Mouse (Mus musculus): ENCODE results near the gene Sipa1l1. TPM values are rescaled to one million over a fixed set of nuclear protein-coding genes. Genes with fewer than 3 reads are reported as not detected.
"Not testable (repeated sequence)": the region's sequence is repeated elsewhere in the genome, so short reads cannot be mapped to it uniquely, and the experiment has no call there.

Gene Sipa1l1
- total RNA-seq, 2 experiments from 2014 or later: 35.2 to 44.3 TPM

DNA sequence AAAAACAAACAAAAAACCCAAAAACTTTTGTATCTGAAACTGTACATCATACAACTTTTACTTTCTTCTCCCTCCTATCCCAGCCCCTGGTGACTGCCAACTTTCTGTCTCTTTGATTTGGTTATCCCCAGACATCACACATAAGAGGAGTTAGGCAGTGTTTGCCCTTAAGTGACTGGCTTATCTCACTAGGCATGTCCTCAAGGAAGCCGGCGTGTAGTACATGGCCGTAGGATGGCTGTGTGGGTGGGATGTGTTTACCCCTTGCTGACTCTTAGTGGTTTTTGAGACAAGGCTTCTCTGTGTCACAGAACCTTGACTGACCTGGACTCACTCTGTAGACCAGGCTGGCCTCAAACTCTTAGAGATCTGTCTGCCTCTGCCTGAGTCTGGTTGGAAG lies 6.6 kb downstream of the Sipa1l1 start:
- DNase-seq: no peak

DNA sequence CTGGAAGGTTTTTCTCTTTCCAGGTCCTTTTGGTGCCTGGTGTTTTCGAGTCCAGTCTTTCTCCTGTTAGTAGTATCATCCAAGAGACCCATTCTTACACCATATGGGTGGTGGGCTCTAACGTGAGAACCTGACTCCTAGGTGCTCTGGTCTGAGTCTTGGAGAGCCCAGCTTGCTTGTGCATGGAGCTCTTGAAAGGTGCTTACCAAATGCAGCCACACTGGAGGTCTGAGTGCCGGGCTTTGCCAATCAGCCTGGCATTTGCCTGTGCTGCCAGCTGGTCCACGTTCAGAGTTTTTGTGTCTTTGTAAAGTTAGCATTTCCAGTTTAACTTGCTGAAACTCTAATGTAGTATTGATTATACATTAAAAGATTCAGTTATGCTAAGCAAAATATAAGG lies 9.5 kb downstream of the Sipa1l1 start:
- no peak for DNase-seq

DNA sequence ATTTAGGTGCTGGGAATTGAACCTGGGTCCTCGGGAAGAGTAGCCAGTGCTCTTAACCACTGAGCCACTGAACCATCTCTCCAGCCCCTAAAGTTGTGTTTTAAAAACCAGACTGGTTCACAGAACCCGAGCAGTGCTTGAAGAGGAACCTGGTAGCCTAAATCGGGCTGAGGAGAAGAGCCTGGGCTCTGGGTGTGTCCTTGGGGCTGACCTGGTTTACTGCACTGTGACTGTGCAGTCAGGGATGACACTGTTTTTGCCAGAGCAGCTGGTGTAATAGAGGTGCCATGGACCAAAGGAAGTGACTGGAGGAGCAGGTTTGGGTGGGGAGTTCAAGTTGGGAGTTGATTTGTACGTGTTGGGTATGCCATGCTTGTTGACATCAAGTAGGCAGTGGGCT lies 10.5 kb downstream of the Sipa1l1 start:
- no peak for DNase-seq

DNA sequence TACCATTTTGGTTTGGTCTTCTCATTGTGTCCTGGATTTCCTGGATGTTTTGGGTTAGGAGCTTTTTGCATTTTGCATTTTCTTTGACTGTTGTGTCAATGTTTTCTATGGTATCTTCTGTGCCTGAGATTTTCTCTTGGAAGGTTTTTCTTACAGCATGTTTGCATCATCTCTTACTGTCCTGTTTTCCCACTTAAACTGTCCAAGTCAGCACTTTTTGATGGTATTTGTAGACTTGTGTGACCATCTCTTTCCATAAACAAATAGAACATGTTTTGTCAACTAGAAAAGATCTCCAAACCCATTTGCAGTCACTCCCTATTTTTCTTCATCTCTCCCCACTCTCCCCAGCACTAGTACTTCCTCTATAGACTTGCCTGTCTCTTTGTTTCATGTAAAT lies 17.0 kb downstream of the Sipa1l1 start:
- not testable (repeated sequence) for DNase-seq

DNA sequence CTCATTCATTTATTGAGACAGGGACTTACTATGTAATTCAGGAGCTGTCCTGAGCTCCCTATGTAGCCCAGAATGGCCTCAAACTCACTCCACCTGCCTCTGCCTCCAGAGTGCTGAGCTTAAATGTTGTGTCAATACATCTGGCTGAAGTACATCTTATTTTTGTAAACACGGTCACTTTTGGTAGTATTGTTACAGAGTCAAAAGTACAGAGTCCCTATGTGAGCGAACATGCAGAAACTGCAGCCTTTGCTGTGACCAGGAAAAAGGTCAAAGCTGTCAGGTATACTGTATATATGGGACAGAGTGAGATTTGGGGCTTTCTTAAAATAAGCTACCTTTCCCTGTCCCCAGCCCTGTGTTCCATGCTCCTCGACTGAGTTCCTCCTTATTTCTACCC lies 17.6 kb downstream of the Sipa1l1 start:
- DNase-seq: no peak

DNA sequence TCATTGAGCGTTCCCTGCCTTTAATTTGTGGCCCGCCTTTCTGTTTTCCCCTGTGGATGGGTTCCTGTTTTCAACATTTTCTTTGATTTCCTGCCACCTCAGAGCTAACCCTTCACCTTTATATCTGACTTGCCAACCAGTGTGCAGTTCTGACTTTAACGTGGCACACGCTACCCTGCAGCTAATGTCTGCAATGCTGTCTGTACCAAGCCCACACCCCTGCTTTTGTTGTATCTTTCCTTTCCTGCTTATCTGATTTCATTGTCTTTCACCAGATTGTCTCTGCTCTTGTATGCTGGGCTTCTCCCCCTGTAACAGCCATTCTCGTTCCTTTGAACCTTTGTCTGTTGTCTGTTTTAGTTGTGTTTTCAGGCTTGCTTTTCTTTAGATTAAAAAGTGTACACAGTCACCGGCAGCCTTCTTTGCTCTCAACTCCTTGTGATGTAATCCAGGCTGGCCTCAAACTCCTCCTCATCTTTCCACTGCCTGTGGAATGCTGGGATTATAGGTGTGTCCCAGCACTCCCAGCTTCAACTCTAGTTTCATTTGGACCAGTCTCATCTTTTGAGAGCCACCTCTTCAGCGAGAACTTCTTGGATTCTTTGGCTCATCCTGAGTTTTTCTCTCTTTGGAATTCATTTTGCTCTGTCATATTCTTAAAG lies 18.2 kb downstream of the Sipa1l1 start:
- peak; percentile 44 for DNase-seq

DNA sequence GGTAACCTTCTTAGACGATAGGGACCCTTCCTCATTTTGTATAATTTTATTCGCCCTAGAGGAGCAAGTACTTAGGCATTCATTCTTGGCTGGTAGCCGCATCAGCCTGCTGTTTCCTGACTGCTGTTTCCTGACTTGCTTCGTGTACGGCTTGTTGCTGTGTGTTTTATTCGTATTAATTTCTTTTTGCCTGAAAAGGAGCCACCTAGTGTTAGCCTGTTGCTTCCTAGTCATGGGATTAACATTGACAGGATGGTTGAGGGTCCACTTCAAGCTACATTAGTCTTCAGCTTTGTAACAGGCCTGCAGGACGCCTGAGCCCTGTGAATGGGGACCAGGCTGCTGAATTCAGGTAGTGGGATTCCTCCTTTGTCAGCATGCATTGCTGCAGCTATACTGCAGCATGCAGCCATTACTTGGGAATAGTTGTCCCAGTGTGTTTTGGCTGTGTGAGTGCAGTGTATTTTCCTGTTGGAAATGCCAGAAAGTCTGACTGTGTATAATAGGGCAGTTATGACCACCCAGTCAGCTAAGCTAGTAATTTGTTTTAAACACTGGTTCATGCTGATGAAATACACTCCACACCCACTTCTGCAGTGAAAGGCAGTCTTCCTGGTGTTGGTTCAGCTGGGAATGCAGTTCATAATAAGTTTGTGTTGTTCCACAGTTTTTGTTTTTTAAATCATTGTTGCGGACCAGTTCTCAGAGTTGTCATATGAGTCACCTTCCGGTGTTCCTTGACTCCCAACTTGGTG lies 19.4 kb downstream of the Sipa1l1 start:
- DNase-seq: no peak

DNA sequence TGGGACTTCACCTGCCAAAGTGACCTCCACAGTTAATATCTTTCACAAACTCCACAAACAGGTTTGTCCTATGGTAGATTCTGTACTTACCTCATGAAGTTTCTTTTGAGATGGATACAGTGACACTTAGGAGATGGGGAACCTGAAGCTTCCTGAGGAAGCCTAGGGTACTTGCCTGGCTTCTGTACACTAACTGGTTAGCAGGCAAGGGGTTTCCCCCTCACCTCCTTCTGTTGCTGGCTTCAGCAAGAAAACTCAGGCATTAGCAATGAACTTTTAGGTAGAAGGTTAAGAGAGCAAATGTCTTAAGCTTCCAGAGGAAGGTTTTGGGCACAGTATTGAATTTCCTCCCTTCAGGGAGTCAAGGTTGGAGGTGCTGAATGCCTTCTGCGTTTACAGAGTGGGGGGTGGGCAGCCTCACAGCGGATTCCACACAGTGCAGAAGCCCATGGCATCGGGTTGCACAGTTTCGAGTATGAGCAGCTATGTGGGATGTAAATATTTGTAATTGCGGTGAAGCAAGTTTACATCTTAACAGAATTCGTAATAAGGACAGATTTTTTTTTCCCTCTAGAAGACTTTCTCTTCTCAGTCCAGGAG lies 20.1 kb downstream of the Sipa1l1 start:
- DNase-seq: no peak

DNA sequence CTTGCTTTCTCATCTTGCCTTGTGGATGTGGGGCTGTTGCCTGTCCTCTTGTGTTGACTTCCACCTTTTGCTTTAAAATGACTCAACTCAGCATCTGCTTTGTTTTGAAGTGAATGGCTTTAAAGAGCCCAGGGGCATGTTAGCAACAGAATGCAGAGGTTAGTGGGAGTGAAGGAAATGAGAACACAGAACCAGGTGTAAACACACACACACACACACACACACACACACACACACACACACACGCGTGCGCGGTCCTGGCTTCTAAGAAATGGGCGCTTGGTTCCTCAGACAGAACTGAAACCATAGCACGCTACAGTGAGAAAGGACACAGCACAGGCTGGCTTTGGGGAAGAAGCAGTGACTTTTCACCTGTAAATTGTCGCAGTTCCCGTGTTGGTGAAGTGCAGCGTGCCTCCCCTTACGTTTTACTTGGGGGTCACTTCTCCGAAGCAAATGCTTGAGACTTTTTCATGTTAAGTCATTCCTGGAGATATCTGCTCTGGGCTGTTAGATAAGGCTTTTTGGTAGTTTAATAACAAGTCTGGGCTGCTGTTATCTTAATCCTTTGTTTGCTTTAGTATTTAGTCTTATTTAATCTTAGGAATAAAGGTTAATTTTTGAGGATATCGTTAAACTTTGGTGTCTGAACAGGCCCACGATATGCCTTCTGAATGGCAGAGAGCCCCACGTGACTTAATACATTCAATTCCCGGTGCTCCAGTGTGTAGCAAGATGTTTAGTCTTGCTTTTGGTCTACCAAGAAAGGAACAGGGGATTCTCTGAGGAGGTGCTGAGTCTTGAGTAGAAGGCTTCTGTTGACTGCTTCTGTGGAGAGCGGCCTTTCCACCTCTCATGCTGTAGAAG lies 20.8 kb downstream of the Sipa1l1 start:
- no peak for DNase-seq

DNA sequence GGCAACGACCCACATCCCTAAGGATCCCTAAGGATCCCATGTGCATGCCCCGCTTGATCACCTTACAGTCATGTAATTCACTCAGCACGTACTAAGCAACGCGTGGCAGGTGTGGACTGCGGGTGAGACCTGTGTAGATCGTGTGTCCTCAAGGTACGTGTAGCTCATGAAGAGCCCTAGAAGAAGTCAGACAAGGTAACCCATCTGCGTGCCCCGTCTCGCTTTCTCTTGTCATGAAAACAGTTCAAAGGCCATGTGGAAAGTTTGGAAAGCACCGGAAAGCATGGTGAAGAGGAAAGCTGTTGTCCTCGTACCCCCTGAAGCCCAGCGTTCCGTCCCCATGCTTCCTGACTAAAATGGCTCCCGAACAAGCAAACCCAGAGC lies 21.5 kb downstream of the Sipa1l1 start:
- DNase-seq: no peak

DNA sequence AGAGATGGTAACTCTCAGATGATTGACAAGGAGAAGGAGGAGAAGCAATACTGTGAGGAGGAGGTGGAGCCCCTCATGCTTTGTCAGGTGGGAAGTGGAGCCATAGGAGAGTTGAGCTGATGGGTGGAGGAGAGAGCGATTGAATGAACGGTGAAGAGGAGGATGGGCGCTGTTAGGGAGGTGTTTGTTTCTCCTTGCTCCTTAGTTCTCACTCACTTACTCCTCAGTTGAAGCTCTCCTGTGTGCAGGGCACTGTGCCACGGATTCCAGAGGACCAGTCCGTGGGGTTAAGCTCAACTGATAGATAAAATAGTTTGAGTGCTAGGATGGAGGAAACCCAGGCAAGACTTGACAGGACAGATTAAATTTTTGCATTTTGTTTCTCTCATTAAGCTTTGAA lies 22.6 kb downstream of the Sipa1l1 start:
- DNase-seq: peak; percentile 0

DNA sequence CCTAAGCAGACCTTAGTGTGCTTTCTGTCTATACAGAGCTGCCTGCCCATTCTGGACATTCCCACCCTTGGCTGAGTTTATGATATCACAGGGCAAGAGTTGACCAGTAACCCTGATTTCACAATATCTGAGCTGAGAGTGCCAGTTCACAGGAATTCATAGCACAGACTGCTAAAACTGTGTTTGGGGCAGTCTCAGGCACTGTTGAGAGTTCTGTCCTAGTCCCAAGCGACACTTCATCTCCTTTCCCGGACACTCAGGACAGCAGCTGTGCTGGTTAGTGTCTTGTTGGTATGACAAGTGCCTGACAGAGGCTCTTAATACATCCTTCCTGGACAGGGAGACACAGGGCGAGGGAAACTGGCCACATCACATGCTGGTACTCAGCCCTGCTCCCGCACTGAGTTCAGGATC lies 23.5 kb downstream of the Sipa1l1 start:
- peak; percentile 41 for DNase-seq

DNA sequence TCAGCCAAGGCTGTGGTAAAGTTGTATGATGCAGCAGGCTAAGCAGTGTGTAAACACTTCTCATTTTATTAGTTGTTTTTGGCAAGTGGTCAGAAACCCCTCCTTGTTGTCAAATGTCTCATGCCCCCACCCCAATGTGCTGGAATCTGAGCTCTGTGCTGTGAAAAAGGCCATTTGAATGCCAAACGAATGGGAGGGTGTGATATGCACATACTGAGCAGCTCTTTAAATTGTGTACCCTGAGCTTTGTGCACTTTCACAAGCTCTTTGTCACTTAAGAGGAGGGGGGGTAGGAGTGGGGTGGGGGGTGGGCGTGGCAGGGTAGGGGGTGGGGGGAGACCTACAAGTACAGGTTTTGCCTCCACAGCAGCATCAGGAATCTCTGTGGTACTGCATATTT lies 24.4 kb downstream of the Sipa1l1 start:
- DNase-seq: no peak

DNA sequence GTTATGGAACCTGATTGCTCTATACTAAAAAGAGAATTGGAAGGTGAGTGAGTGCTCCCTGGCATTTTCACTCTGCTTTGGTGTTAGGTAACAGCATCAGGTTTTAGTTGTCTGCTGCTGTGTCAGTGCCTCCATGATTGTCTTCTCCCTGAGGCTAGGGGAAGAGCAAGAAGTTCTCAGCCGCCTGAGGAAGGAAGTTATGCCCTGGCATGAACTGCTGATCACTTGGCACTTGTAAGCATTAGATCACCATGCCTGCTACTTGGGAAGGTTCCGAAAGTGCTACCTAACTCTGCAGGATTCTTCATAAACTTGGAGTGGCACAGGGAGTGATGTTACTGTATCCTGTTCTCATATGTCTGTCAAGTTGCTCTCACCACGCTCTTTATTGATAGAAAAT lies 25.8 kb downstream of the Sipa1l1 start:
- no peak for DNase-seq

DNA sequence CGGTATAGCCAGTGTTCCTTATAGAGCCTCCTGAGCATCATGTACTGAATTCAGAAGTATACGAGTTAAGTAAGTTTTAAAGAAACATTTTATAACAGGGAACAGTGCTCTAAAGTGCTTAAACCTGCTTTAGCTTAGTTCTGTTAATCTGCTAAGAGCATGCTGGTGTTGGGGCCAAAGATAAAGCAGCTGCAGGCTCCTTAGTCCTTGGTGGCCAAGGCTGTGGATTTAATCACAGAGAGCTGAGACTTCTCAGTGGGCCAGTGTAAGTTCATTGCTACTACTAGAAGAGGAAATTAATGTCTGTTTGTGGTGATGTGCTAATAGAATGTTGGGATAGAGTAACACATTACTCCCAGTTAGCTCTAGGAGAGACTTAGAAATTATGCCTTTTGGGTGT lies 27.1 kb downstream of the Sipa1l1 start:
- no peak for DNase-seq

DNA sequence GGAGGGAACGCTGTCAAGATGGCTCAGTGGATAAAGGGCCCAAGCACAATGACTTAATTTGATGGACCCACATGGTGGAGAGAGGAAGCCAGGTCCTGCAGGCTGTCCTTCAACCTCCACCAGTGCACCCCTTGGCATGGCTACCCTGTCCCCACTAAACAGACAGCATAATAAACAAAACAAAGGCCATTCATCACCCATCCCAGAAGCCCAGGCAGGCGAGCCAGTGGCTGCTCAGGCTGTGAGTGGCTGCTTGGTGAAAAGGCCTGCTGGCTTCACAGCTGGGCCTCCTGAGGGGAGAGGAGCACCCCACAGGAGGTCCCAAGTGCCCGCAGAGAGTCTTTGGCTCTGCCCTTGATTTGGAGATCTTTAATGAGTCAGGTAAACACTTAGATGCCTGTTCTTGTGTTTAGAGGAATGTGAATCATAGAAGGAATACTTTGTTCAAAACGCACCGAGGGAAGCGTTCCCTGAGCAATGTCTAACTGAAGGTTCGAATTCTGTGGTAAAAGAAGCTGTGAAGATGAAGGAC lies 27.6 kb downstream of the Sipa1l1 start:
- DNase-seq: no peak

DNA sequence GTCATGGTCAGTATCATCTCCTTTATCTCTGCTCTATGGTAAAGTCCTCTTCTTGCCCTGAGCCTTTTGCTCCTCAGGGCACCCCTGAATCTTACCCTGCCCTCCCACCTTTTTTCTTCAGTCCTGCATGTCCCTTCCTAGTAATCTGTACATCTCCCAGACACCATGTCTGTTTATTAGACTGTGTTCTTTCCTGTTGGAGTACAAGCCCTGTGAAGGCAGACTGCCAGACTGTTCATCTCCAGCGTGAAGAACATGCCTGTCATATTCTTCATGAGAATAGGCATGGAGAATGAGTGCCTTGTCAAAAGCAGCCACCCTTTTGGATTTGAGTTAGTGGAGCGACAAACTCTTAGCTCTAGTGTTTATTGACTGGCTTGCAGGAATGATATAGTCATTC lies 28.1 kb downstream of the Sipa1l1 start:
- DNase-seq: no peak

DNA sequence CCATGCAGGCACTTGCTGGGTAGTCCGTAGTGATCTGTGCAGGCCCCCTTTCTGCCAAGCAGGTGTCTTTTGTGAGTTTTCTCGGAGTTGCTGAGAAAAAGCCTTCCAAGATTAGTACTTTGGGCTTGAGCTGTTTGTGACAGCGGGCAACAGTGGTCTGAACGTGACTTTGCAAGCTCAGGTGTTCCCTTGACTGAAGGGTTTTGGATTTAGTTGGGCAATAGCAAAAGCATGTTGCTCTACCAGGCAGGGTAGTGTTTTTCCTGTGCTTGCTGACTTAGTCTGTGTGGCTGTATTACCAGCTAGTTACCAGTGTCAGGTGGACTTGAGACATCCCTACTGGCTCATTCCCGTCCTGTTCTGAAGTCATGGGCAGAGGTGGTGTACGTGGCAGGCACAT lies 30.2 kb downstream of the Sipa1l1 start:
- no peak for DNase-seq

DNA sequence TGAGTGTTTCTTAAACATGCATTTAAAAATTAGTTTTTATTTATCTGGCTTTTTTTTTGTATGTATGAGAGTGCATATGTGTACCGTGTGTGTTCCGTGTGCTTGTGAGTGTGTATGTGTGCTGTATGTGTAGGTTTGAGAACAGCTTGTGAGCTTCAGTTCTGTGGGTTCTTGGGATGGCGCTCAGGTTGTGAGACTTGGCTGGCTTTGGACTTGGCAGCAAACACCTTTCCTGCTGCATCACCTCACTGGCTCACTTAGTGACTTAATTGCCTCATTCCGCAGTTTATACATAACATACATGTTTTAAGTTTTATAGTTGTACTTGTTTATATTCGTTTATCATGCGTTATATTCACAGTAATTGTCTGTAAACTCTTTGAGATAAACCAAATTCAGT lies 35.0 kb downstream of the Sipa1l1 start:
- no peak for DNase-seq

DNA sequence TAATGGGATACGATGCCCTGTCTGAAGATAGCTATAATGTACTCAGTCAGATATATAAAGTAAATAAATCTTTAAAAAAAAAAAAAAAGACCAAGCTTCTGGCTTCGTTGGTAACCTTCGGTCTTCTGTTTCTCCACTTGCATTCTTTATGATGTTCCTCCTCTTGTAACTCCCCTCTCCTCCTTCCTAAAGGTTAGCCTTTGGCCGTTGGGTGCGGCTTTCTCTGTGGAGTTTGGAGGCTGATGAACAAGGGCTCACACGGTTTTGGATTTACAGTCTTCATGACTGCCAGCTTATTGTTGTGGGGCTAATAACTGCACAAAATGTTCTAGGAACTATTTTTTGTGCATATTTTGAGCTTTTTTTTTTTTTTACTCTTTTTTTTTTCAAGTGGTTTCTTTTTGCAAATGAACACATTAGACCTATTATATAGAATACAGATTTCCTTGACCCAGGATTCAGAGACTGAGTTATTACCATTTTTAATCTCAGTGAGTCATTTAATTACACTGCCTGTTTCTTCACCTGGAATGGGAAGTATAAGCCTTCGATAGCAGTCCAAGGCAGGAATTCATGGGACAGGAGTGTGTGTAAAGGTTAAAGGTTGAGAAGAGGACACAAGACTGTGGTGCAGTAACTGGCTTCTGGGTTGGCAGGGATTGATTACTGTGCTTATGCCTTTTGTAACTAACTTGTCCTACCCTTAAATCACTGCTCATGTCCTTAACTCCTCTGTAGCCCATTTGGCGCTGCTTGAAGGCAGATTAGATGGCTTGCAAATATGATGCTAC lies 37.9 kb downstream of the Sipa1l1 start:
- no peak for DNase-seq

DNA sequence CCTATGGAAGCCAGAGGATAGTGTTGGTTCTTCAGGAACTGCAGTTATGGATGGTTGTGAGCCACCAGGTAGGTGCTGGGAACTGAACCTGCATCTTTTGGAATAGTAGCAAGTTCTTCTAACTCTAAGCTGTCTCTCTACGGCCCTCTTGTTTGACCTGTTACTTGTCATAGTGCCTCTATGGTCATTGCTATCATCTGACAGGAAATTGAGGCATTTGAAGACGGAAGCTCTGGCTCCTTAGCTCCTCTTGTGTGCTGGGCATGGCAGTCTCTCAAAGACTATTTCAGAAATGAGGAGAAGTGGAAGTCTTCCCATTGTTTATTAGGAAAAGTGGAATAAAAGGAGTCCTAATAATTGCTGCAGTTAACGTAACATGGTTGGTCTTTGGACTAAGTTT lies 38.9 kb downstream of the Sipa1l1 start:
- no peak for DNase-seq

DNA sequence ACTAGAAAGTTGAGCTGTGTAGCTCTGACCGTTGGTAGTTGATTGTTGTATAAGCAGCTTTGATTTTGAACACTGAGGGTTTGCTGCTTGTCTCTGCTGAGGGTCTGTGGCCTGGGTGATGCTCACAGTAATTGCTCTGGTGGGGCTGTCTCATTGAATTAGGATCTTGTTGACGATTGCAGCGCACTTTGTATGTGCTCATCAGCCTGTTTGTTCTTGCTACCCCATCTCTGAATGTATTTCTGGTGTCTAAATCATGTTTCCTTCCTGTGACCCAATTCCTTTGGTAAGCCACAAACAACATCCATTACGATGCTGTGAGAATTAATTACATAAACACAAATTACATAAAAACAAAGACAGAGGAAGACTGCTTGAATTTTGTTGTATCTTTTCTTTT lies 39.5 kb downstream of the Sipa1l1 start:
- DNase-seq: no peak

Data from adrenal gland, postnatal 10 days (tissue).